Mouse (Mus musculus) lung, embryonic 14.5 days (tissue): ENCODE results near the gene Lrp2bp. TPM values are rescaled to one million over a fixed set of nuclear protein-coding genes. Genes with fewer than 3 reads are reported as not detected.

Experiments
- ATAC-seq: fragments of 200-750 bp; cut with Nextera tagmentation; 2 replicates; pipeline ENCODE4 v1.8.0; 2017; ENCODE audit warnings: mild to moderate bottlenecking, moderate TSS enrichment, moderate library complexity; ENCODE audit not compliant: insufficient read depth
- DNase-seq: peaks from one replicate; pipeline ENCODE4 v3.0.0-alpha.2; 2015
- H3K27ac ChIP-seq: fragments of 300-500 bp; sonication (generic); 2 replicates; pipeline ENCODE4 v1.5.1; 2014; ENCODE audit warnings: low read depth, mild to moderate bottlenecking, moderate library complexity
- H3K27me3 ChIP-seq: fragments of 300-500 bp; sonication (generic); 2 replicates; pipeline ENCODE4 v1.6.1; 2014; ENCODE audit warnings: low read length, control low read depth; ENCODE audit not compliant: insufficient read depth
- H3K36me3 ChIP-seq: fragments of 300-500 bp; sonication (generic); 2 replicates; pipeline ENCODE4 v1.6.1; 2014; ENCODE audit warnings: control low read depth; ENCODE audit not compliant: insufficient read depth
- H3K4me1 ChIP-seq: fragments of 300-500 bp; sonication (generic); 2 replicates; pipeline ENCODE4 v1.6.1; 2014; ENCODE audit warnings: antibody characterized with exemption, control low read depth; ENCODE audit not compliant: insufficient read depth
- H3K4me2 ChIP-seq: fragments of 300-500 bp; sonication (generic); 2 replicates; pipeline ENCODE4 v1.6.1; 2014; ENCODE audit warnings: mild to moderate bottlenecking
- H3K4me3 ChIP-seq: fragments of 300-500 bp; sonication (generic); 2 replicates; pipeline ENCODE4 v1.5.1; 2014; ENCODE audit warnings: low read depth, low read length
- H3K9ac ChIP-seq: fragments of 300-500 bp; sonication (generic); 2 replicates; pipeline ENCODE4 v1.6.1; 2014
- H3K9me3 ChIP-seq: fragments of 300-500 bp; sonication (generic); 2 replicates; pipeline ENCODE4 v1.6.1; 2016; ENCODE audit warnings: low read depth, low read length, control low read depth
- CTCF ChIP-seq: IDR thresholded peaks from 2 replicates; pipeline ENCODE4 v1.5.1; 2016; ENCODE audit warnings: antibody characterized with exemption, low read depth
- WGBS: fragments of 180-500 bp; shearing (Covaris S2); extraction: QIAGEN DNeasy Blood & Tissue Kit; methylation state at CpG from one replicate; pipeline ENCODE4 v1.1.7; 2014; 5-methylcytosine and 5-hydroxymethylcytosine counted together
- polyA plus RNA-seq: library from polyadenylated mRNA; unstranded; fragments of >200 nt; fragmentation: Nextera tagmentation; extraction: Ambion mirVana; gene quantifications from 2 replicates; pipeline ENCODE4 v1.2.1, GENCODE M21; 2014

Gene Lrp2bp
- polyA plus RNA-seq = 0.32 and 0.86 TPM in 2 replicates

GRCm38 (mm10) chr8:45999138-45999783, at the start of gene Lrp2bp:
Gene Lrp2bp (plus strand): TSS chr8:45999303.
- H3K4me2 ChIP-seq = peak within 1 kb of the TSS; percentile 91
- peak within 1 kb of the TSS; percentile 98 for H3K27ac ChIP-seq
- H3K9ac ChIP-seq = peak within 1 kb of the TSS; percentile 78
- TF ChIP-seq CTCF = no peak
- H3K36me3 ChIP-seq = peaks cover 28% of the 10 kb centered on the region
- 2% methylated on average over 22 of the region's 22 CpGs for WGBS
- H3K27me3 ChIP-seq = no peaks in the 10 kb centered on the region
- DNase-seq (peak; percentile 42), ATAC-seq (peak; percentile 1; the same call in 1 of the 2 replicates)
- peaks cover 4% of the 10 kb centered on the region; the same call in 1 of the 2 replicates for H3K4me1 ChIP-seq
- H3K4me3 ChIP-seq = peak within 1 kb of the TSS; percentile 51
- no peaks in the 10 kb centered on the region for H3K9me3 ChIP-seq

DNA sequence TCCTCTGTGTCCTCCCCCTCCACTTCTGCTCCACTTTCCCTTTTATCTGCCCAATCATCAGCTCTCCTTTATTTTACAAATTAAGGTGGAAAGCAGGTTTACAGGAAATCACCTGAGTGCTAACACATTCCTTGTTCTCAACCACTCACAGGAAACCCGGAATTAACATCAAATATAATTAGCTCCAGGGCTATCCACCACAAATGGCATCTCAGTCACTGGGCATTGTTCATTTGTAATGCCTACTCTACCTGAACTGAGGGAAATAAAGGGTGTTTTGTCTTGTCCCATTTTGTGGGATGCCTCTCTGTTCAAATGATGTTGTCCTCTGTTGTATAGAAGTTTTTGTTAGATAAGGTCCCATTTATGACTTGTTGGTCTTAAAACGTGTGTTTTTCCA, 48.5 kb upstream of the Lrp2bp start:
- H3K4me3 ChIP-seq = no peak overlapping the region
- H3K9me3 ChIP-seq = no peaks in the 10 kb centered on the region
- no peak for ATAC-seq
- no peak for DNase-seq
- H3K4me1 ChIP-seq = no peaks in the 10 kb centered on the region
- no peak overlapping the region for H3K4me2 ChIP-seq
- no peaks in the 10 kb centered on the region for H3K27me3 ChIP-seq
- no peak for TF ChIP-seq CTCF
- WGBS = 55% methylated on average over 2 of the region's 2 CpGs
- no peaks in the 10 kb centered on the region for H3K36me3 ChIP-seq
- no peak overlapping the region for H3K9ac ChIP-seq
- no peak overlapping the region for H3K27ac ChIP-seq

GRCm38 (mm10) chr8:45970894-45971293, 28.2 kb upstream of the Lrp2bp start:
- Histone ChIP-seq H3K9ac (no peak overlapping the region), H3K36me3 (no peaks in the 10 kb centered on the region), H3K4me1 (no peaks in the 10 kb centered on the region; the same call in 1 of the 2 replicates), H3K27me3 (no peaks in the 10 kb centered on the region), H3K4me3 (no peak overlapping the region), H3K9me3 (no peaks in the 10 kb centered on the region), H3K4me2 (no peak overlapping the region), H3K27ac (no peak overlapping the region)
- TF ChIP-seq CTCF = peak; percentile 31; the same call in 1 of the 2 replicates
- no peak for ATAC-seq
- peak; percentile 5 for DNase-seq
- WGBS = 95% methylated on average over 12 of the region's 12 CpGs

DNA sequence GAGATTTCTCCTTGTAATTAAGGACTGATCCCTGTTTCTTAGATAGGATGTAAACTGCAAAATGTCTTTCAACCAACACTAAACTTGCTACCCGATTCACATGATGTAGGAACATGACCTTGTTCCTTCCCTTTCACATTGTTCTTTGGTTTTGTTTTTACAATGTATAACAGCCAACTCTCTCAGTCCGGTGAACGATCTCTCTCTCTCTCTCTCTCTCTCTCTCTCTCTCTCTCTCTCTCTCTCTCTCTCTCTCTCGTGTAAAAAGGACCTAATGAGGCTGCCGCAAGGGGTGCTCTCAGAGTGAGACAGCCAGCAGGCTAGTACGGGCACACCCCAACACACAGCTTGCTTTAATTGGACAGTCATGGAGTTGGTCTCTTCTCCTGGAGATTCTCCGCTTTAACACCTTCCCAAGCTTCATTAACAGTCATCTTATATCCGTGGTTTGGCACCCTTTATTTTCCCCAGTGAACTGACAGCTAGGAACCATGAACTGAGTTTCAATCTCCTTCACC, 25.1 kb upstream of the Lrp2bp start:
- H3K27ac ChIP-seq = peak overlapping the region; percentile 77; the same call in 1 of the 2 replicates

GRCm38 (mm10) chr8:45975126-45975836, 23.8 kb upstream of the Lrp2bp start, which contains the start of the genes 1700029J07Rik and Ufsp2:
Gene 1700029J07Rik (minus strand): TSS chr8:45975252.
Gene Ufsp2 (plus strand): TSS chr8:45975528.
- Histone ChIP-seq H3K4me1 (peaks cover 5% of the 10 kb centered on the region; the same call in 1 of the 2 replicates), H3K9me3 (no peaks in the 10 kb centered on the region), H3K9ac (peak within 1 kb of the TSS; percentile 69), H3K36me3 (peaks cover 12% of the 10 kb centered on the region; the same call in 1 of the 2 replicates), H3K4me2 (peak within 1 kb of the TSS; percentile 85), H3K27me3 (no peaks in the 10 kb centered on the region), H3K27ac (peak within 1 kb of the TSS; percentile 77), H3K4me3 (peak within 1 kb of the TSS; percentile 72)
- peak; percentile 57 for TF ChIP-seq CTCF
- under 1% methylated on average over 57 of the region's 57 CpGs for WGBS
- DNase-seq = peak; percentile 100
- ATAC-seq = peak; percentile 98

More for the DNA sequence above, 25.1 kb upstream of the Lrp2bp start:
- peak overlapping the region; percentile 85 for H3K4me2 ChIP-seq
- ATAC-seq (no peak), DNase-seq (no peak)
- H3K9ac ChIP-seq = peak overlapping the region; percentile 48; the same call in 1 of the 2 replicates
- 77% methylated on average over 8 of the region's 8 CpGs for WGBS
- H3K27me3 ChIP-seq = no peaks in the 10 kb centered on the region
- TF ChIP-seq CTCF = no peak
- peaks cover 4% of the 10 kb centered on the region; the same call in 1 of the 2 replicates for H3K36me3 ChIP-seq
- no peaks in the 10 kb centered on the region for H3K9me3 ChIP-seq
- peaks cover 5% of the 10 kb centered on the region; the same call in 1 of the 2 replicates for H3K4me1 ChIP-seq
- H3K4me3 ChIP-seq = peak overlapping the region; percentile 72; the same call in 1 of the 2 replicates

DNA sequence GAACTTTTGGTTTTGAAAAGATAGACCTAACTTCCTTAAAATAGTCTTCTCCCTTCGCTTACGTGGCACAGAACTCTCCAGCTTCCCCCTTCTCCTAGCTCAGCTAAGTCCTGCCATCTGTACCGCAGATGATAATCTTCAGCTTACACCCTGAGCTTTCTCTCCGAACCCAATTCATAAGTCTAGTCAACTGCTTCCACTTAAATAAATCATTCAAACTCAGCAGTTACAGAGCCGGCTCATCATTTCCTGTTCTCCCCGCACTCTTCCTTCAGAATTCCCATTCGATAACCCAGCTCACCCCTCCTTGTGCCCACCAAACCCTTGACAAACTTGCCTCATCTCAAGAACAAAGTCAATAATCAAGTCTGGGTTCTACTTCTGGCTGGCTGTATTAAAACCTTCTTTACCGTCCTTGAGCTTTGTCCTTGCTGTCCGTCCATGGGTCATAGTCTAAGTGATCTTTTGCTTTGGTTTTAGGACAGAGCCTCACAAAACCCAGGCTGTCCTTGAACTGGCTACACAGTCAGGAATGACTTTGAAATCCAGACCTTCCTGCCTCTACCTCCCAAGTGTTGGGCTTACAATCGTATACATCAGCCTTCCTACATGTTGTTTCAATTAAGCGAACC, 23.1 kb upstream of the Lrp2bp start:
- Histone ChIP-seq H3K27ac (peak overlapping the region; percentile 16; the same call in 1 of the 2 replicates), H3K4me2 (peak overlapping the region; percentile 85), H3K9ac (peak overlapping the region; percentile 69), H3K4me1 (peaks cover 5% of the 10 kb centered on the region; the same call in 1 of the 2 replicates), H3K4me3 (peak overlapping the region; percentile 72), H3K27me3 (no peaks in the 10 kb centered on the region), H3K36me3 (peaks cover 17% of the 10 kb centered on the region; the same call in 1 of the 2 replicates), H3K9me3 (no peaks in the 10 kb centered on the region)
- TF ChIP-seq CTCF = no peak
- 46% methylated on average over 11 of the region's 11 CpGs for WGBS
- ATAC-seq = 0 out of 2 replicates have a peak, but pooled peaks have one; percentile 9
- peak; percentile 48 for DNase-seq
